Mouse (Mus musculus) adrenal gland, postnatal 10 days (tissue): ENCODE measurements around the gene Akap11. TPM values are rescaled to one million over a fixed set of nuclear protein-coding genes. Genes with fewer than 3 reads are reported as not detected.
A peak's percentile ranks its signal among the peaks of the same experiment; 100 is the strongest.
"Not testable (repeated sequence)": the region's sequence is repeated elsewhere in the genome, so short reads cannot be mapped to it uniquely, and the experiment has no call there.

Experiments
- DNase-seq: peaks from one replicate; pipeline ENCODE4 v3.0.0; 2021; ENCODE audit warnings: mixed read lengths
- long read RNA-seq, 2 experiments: library from polyadenylated mRNA; stranded (forward); transcript quantifications; one replicate each; pipeline ENCODE4 v2.0.0; 2021
- total RNA-seq, 2 experiments: library from RNA; stranded (reverse); gene quantifications; 2 replicates each; pipeline ENCODE4 v1.2.3; 2021

The Akap11 gene
- 10 to 100 TPM; 38.8 to 41.2 TPM for total RNA-seq
- long read RNA-seq, experiment 1, partial matches to known transcripts, result 3 of 3 reads
- long read RNA-seq, experiment 1, other reads (novel, unspliced or antisense), result 0 of 3 reads
- long read RNA-seq, experiment 2, partial matches to known transcripts, result 0 of 3 reads
- long read RNA-seq, experiment 2, other reads (novel, unspliced or antisense), result 2 of 3 reads

DNA sequence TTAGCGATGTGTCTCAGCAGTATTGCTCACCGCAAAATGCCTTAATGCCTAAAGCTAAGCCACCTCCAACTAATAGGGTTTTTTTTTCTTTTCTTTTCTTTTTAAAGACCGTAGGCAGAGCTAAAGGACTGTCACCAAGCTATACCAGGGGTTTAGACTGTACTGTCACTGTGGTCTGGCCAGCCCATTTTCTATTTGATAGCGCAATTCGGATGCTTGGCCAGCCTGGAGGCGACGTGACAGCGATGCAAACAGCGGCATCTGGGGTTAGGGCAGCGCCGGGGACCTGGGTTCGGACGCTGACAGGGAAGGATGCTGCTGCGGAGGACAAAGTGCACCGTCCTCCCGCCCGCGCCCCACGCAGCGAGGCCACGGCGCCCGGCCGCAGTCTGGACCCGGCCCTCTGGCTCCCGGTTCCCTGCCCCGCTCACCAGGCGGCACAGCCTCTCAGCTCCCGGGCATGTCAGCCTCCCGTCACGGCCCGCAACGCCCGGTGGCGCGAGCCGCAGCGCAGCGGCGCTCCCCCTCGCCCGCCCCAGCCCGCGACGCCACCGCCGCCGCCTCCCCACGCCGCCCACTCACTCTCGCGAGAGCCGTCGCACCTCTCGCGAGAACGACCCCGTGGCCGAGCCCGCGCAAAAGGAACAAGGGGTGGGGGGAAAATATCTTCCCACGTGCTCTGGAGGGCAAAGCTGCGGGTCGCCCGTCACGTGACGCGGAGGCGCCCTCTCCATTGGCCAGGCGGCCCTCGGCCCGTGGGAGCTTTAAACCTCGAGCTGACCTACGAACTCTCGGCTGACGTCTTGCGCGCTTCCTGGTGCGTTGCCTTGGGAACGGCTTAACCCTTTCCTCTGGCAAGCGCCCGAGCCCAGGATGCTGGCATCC, at the start of gene Akap11:
Akap11 (minus strand) TSS at position 528 of the 885 bp plus-strand sequence.
- DNase-seq, result peak; percentile 97

DNA sequence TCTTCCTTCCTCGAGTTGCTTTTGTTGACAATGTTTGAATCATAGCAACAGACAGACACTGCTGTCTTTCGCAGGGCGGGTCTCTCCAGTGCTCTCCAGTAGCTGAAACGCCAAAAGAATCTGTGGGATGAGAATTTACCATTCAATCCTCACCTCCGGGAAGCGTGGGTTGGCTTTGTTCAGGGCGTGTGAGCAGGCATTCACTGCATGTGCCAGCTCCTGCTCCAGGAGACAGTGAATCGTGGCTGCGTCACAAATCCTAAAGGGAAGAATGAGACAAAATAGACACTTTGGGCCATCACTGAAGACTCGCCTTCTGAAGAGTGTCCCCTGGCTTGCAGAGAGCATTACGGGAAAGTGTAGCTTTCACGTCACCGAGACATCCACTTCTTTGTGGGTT, 47.6 kb upstream of the Akap11 start:
- DNase-seq, result no peak

DNA sequence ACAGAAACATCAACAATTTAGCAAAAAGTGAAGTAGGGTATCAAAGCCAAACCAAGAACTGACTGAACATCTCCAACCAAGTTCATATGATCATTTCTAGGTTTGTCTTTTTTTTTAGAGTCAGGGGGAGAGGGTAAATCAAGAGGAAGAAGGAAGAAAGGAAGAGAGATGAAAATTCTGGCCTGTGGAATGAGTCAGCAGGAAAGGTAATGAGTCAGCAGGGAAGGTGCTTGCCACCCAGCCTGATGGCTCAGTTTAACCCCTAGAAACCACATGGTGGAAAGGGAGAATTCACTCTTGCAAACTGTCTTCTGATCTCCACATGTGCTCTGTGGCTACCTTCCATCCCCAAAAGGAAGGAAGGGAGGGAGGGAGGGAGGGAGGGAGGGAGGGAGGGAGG, 46.6 kb upstream of the Akap11 start:
- no peak for DNase-seq

DNA sequence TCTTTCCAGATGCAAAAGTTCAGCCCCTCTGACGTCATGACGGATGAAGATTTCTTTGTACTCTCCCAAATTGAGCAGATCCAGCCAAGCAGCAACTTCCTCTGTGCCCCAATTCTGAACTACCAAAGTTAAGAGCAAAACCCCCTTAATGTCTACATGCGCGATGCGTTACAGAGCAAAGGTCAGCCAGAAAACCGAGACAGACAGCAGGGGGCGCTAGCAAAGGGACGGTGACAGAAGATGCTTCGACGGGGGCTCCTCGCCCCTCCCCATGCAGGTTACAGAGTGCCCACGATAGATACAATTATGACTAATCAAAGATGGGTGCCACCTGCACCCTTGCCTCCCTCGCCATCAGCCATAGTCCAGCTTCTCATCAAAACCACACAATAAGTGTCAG, 39.3 kb upstream of the Akap11 start:
- no peak for DNase-seq

DNA sequence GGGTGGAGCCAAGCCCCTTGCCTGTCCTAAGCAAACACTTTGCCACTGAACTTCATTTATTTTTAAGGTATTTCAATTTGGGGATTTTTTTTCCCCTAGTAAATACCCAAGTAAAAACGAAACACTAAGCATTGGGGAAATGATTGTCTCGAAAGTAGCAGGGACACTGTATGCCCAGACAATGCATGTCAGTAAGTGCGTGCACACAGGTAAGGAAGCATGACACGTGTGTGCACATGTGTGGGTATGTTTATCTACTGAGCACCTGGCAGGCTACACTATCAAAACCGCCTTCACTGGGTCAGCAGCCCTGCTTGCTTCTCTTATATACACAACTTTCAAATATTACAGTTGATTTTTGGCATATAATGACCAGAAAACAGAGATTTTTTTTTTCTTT, 31.8 kb upstream of the Akap11 start:
- DNase-seq, result no peak

DNA sequence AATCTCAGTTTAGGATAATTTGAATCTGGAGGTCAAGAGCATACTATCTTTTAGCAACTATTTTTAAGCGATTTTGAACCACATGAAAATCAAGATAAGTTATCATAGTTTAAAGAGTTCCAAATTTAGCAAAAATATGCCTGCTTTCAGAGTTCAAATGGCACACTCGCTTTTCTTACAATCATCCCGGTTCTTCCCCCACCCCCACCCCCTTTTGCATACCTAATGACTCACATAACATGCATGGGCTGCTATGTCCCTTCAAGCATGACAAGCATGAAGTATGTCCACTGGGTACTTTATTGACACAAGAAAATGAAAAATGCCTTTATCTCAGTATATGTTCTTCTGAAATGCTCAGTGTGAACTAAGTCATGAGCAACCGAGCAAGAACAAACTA, 29.8 kb upstream of the Akap11 start:
- DNase-seq, result no peak

DNA sequence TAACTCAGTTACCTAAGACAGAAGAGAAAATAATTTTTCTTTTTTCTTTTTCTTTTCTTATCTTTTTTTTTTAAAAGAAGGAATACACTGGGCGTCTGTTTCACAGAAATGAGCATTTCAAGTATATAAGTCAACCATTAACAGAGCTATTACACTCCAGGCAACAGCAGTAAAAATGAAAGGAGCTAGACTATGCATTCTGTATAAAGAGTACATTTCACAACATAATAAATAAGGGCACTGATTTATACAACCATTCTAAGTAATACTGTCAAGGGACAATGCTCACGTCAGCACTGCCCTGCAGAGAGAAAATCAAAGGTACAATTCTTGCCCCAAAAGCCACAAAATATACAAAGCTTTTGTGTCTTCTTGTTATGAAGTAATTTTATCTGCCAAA, 27.7 kb upstream of the Akap11 start:
- no peak for DNase-seq

DNA sequence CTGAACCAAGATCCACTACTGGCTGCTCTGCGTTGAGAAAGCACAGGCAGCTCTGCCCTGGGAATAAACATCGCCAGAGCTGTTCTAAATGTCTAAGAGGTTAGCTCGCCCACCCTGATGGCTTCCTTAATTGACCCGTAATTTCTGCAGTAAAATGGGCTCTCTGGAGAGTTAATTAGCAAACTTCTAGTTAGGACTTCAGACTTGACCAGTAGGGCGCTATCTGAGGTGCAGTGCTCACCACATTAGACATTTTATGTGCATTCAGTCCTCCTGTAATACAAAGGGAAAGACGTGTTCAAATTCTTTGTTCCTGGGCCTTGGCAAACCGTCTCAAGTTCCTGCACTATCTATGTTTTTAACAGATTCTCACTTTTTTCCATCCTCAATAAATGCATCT, 26.6 kb upstream of the Akap11 start:
- no peak for DNase-seq

DNA sequence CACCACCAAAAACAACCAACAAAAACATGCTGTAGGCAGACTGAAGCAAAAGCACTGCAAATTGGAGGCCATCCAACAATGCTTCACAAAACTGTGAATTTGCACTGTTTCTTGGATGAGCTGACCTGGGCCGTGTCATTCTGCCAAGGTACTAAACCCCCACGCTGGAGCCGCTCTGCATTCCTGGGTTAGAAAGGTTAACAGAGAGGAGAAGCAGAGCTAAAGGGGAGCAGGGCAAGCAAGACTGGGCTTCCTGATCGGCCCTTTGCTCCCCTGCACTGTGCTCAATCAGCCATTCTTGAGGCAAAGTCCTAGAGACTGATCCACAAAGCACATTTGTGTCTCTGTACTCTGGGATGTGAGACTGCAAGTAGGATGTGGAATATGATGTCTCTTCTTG, 25.5 kb upstream of the Akap11 start:
- DNase-seq, result no peak

DNA sequence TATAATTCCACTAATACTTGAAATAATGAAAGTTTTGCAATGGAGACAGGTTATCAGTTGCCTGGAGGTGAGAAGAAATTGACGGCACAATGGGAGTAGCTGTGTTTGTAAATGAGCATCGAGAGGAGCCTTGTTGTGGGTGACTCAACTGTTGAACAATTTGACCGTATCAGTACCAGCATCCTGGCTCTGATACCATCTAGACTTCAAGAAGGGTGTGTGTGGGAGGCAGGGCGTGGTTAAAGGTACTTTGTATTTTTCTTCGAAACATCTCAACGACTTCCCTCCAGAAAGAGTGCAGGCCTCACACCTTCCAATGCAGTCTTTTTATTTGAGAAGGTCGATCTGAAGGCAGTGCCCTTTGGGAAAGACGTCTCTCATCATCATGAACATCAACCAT, 22.4 kb upstream of the Akap11 start:
- no peak for DNase-seq

DNA sequence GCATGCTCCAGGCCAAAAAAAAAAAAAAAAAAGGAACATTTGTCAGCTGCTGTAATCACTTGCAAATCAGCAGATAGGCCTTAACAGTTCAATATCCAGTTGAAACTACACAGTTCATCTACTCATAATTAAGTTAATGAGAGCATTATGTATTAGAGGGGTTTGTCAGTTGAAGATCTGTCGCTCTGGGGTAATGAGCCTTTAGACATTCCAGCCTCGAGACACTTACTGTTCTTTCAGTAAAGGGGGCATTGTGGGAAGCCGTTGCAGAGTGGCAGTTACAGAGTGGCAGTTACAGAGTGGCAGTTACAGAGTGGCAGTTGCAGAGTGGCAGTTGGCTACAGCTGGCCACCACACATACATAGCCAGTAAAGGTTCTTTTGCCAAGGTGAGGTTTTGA, 18.2 kb upstream of the Akap11 start:
- not testable (repeated sequence) for DNase-seq

DNA sequence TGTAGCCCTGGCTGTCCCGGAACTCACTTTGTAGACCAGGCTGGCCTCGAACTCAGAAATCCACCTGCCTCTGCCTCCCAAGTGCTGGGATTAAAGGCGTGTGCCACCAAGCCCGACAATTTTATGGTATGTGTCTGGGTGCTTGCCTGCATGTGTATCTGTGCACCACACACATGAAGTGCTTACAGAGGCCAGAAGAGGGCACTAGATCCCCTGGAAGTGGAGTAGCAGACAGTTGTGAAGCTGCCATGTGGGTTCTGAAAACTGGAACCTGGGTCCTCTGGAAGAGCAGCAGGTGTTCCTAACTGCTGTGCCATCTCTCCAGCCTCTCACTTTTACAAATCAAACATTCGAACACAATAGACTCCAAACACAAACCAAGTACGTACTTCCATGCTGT, 17.1 kb upstream of the Akap11 start:
- DNase-seq, result no peak

DNA sequence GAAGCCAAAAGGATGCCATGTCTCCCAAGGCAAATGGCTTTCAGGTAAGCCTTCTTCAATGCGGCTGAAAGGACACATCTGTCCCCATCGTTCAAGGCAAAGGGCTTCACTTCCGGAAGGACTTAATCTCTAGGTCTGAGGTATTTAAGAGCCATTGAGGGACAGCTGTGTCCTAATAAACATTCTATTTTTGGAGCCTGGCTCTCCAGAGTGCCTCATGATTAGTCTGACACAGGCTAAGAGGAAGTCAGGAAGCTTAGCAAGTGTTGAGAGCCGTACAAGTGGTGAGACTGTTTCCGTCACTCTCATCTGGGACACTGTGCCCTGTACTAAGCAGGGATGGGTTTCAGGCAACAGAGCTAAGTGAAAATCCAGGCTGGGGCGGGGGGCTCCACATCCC, 12.2 kb upstream of the Akap11 start:
- no peak for DNase-seq

DNA sequence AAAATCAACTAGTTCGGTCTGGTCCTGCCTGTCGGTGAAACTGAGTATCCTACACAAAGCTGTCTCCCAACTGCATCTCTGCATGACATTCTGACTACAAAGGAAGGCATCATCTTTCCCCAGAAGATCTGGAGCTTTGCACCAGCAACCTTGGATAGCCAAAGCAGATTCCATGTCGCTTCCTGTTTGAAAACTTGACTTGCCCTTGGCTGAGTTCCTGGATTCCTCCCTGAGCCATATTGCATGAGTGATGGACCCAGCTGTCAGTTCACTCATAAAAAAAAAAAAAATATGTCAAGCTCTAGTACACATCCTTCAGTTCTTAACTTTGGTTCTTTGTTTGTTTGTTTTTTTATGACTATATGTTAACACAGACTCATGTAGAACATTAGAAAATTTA, 4.7 kb upstream of the Akap11 start:
- DNase-seq, result peak; percentile 35

DNA sequence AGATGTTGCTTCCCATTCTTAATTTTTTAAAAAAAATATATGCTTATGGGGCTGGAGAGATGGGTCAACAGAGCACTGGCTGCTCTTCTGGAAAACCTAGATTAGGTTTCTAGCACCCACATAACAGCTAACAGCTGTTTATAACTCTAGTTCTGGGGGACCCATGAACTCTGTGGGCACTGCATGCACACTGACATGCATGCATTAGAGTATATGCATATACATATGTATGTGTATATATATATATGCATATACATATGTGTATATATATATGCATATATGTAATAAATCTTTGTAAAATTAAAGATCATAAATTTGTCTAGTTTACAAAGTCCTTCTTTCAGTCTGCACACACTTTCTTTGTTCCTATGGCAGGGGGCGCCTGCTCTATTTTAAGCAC, 3.2 kb upstream of the Akap11 start:
- no peak for DNase-seq

DNA sequence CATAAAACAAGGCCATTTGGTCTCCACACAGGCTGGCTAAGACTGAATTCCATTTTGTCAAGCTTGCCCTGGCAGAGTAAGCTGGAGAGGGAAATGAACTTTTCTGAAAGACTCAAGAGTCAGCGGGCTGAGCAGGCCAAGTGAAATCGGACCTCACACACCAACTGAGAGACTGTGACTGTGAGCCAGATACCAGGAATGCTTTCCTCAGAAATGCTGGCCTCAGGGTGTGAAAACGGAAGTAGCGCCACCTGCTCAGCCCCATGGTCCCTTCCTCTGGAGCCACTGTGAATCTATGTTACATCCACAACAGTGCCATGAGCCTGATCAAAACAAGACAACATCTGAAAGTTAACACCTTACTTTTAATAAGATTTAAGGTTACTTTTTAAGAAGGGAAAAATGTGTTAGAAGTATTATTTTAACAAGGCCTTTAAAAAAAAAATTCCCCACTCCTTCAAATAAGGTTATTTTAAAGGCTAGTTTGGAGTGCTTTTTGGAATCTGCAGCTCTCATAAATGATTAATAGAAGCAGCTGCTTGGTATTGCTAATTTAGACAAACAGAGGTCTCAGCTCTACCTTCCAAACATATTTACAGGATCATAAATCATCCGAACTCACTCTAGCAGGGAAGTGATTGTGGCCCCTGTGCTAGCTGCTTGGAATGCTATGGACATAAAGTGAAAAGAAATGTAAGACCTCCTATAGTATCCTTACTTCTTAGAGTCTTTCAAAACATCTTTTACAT, 2.1 kb upstream of the Akap11 start:
- no peak for DNase-seq

DNA sequence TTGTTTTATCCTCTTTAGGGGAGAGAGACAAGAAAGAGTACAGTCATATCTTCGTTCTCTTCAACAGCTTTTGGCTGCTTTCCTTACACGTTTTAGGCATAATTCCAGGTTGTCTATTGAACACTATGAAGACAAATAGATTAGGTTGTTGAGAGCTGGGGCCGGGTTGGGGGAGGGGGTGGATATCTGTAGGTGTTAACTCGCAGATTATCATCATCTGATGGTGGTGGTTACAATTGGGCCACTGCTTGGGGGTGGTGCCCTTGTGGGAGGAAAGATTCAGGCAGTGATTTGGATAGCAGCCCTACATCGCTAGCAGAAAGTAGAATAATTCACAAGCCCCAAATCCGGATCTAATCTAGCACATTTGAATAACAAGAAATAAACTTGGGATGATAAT, 943 bp upstream of the Akap11 start:
- no peak for DNase-seq

DNA sequence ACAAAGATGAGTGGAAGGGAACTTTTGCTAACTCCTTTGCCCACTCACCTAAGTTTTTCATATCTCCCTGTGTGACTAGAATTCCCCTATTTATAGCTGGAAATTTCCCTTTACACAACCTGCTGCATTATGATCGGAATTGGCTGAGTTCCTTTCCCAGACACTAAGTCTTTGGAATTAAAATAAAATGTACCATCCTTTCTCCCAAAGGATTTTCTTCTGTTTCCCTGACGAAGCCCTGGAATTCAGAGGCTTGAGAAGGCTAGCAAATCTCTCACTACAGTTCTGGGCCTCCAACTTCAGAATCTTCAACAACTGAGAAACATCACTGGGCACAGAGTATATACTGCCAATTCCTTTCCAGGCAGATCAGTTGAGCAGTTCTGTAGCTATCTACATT, 1.2 kb downstream of the Akap11 start:
- no peak for DNase-seq

DNA sequence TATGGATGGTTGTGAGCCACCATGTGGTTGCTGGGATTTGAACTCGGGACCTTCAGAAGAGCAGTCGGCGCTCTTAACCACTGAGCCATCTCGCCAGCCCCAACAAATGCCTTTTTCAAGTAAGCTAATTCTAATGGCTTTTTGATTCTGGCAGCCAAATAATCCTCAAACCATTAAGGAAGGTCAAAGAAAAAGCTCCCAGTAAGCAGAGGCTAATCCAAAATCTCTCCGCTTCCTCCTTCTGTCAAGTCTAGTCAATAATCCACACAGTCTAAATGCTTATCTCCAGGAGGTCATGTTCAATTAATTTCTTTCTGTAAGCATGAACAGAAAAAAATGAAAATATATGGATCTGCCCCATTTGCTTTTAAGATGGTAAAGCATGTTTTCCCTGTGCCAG, 2.0 kb downstream of the Akap11 start:
- no peak for DNase-seq

DNA sequence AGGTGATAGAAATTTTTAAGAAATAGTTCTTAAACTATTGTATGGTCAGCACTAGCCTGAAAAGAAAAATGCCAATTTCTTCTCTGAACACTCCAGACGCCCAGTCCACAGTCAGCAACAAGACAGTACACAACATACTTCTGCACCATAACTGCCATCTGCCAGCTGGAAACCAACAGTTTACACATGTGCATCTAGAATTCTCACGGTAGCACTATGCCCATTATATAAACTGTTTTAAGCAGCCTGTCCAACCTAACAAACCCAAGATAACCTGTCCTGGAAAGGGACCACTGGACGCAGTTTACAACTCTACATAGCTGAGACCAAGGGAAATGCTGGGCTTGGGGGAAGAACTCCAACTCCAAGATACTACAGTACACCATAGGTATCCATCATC, 2.9 kb downstream of the Akap11 start:
- no peak for DNase-seq

DNA sequence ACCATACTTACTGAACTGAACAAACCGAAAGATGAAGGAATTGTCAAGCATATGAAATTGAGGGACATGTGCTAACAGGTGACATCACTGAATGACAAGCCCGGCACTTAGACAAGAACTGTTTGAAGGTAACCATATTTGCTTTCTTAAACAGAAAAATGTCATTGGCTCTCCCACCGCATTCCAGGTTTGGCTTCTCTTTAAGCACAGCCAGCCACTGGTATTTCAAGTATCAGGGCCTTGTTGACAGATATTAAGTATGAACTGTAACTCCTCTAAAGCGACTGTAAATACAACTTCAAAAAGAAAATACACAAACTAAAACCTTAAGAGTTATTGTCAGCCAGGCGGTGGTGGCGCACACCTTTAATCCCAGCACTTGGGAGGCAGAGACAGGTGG, 4.3 kb downstream of the Akap11 start:
- DNase-seq, result no peak

DNA sequence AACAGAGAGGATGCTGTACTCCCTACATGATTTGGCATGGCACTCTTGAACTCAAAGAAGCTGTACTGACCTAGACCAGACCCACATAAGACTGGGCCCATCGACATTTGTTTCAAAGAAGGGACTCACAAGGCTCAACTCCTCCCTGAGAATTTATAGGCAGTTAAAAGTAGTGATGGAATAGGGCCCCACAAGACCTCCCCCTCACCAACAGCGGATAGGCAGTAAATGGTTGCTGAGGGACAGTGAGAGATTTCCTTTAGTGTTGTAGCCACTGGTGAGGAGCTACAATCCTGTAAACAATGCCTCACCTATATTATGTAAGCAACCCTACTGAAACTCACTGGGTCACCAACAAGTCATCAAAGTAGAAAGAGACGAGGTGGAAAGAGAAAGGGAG, 6.4 kb downstream of the Akap11 start:
- DNase-seq, result no peak
